Mouse (Mus musculus) hindbrain, postnatal 0 days (tissue): ENCODE results near the gene Bbs9. TPM values are rescaled to one million over a fixed set of nuclear protein-coding genes. Genes with fewer than 3 reads are reported as not detected.

Experiments
- ATAC-seq: fragments of 200-750 bp; cut with Nextera tagmentation; 2 replicates; pipeline ENCODE4 v1.8.0; 2017; ENCODE audit warnings: mild to moderate bottlenecking, moderate TSS enrichment, moderate library complexity
- DNase-seq: peaks from one replicate; pipeline ENCODE4 v3.0.0-alpha.2; 2015; ENCODE audit warnings: low spot score
- H3K27ac ChIP-seq: fragments of 300-500 bp; sonication (generic); 2 replicates; pipeline ENCODE4 v1.5.1; 2014; ENCODE audit warnings: mild to moderate bottlenecking
- H3K27me3 ChIP-seq: fragments of 300-500 bp; sonication (generic); 2 replicates; pipeline ENCODE4 v1.6.1; 2014; ENCODE audit warnings: low read length, mixed read lengths; ENCODE audit not compliant: insufficient read depth
- H3K36me3 ChIP-seq: fragments of 300-500 bp; sonication (generic); 2 replicates; pipeline ENCODE4 v1.6.1; 2014; ENCODE audit warnings: low read length, mixed read lengths; ENCODE audit not compliant: insufficient read depth
- H3K4me1 ChIP-seq: fragments of 300-500 bp; sonication (generic); 2 replicates; pipeline ENCODE4 v1.6.1; 2014; ENCODE audit warnings: antibody characterized with exemption, low read length, mixed read lengths; ENCODE audit not compliant: insufficient read depth
- H3K4me2 ChIP-seq: fragments of 300-500 bp; sonication (generic); 2 replicates; pipeline ENCODE4 v1.6.1; 2014; ENCODE audit warnings: low read depth, mild to moderate bottlenecking, low read length, moderate library complexity, mixed read lengths
- H3K4me3 ChIP-seq: fragments of 300-500 bp; sonication (generic); 2 replicates; pipeline ENCODE4 v1.5.1; 2014; ENCODE audit warnings: low read length
- H3K9ac ChIP-seq: fragments of 300-500 bp; sonication (generic); replicated peaks from 2 replicates; pipeline ENCODE4 v1.6.1; 2014; ENCODE audit warnings: mild to moderate bottlenecking, low read length, moderate library complexity, mixed read lengths
- H3K9me3 ChIP-seq: fragments of 300-500 bp; sonication (generic); 2 replicates; pipeline ENCODE4 v1.6.1; 2016; ENCODE audit warnings: low read length, mixed read lengths
- CTCF ChIP-seq: IDR thresholded peaks from 2 replicates; pipeline ENCODE4 v1.5.1; 2016; ENCODE audit warnings: antibody characterized with exemption, control low read depth, low read depth
- WGBS: fragments of 180-500 bp; shearing (Covaris S2); extraction: QIAGEN DNeasy Blood & Tissue Kit; methylation state at CpG from one replicate; pipeline ENCODE4 v1.1.7; 2014; 5-methylcytosine and 5-hydroxymethylcytosine counted together
- polyA plus RNA-seq: library from polyadenylated mRNA; unstranded; fragments of >200 nt; fragmentation: Nextera tagmentation; extraction: Ambion mirVana; gene quantifications from 2 replicates; pipeline ENCODE4 v1.2.1, GENCODE M21; 2015
- total RNA-seq: library from RNA; depleted of rRNA; stranded (reverse); fragments of >200 nt; gene quantifications from 2 replicates; pipeline ENCODE4 v1.2.3, GENCODE M21; 2014

Bbs9 gene
- total and polyA plus RNA-seq, 2 experiments from 2014 or later = 15.2 to 27.5 TPM

DNA sequence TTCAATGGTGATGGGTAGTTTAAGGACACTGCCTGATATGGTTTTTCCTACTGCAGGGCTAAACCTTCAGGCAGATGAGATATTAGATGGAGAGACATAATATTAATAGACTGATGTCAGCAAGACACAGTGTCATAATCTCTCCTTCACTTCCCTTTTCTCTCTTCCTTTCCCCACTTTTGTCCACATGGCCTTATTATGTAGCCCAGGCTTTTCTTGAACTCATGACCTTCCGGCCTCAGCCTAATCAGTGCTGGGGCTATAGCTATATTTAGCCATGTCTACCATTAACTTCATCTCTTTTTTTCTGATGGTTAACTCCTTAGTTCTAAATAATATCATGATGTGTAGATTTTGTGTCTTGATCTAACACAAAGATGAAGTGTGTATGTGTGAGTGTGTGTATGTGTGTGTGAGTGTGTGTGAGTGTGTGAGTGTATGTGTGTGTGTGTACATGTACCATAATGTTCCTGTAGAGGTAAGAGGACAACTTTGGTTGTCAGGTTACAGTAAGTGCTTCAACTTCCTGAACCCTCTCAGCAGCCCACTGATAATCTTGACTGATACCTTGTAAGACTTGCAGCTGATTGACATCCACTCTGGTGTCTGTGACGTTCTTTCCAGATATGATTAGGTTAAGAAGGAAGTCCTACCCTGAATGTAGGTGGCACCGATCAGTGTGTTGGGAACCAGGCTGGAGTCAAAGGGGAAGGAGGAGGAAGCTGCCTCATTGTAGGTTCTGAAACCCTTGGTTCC, 55.4 kb downstream of the Bbs9 start:
- H3K4me1 ChIP-seq = no peaks in the 10 kb centered on the region

GRCm38 (mm10) chr9:22532112-22532511, 56.6 kb downstream of the Bbs9 start:
- Histone ChIP-seq H3K4me3 (no peak overlapping the region), H3K36me3 (no peaks in the 10 kb centered on the region), H3K27me3 (no peaks in the 10 kb centered on the region), H3K9ac (no peak overlapping the region), H3K4me1 (no peaks in the 10 kb centered on the region), H3K27ac (no peak overlapping the region), H3K4me2 (no peak overlapping the region), H3K9me3 (no peaks in the 10 kb centered on the region)
- TF ChIP-seq CTCF = no peak
- 78% methylated on average over 5 of the region's 5 CpGs for WGBS
- ATAC-seq = no peak
- DNase-seq = no peak

More for the DNA sequence above, 55.4 kb downstream of the Bbs9 start:
- H3K9me3 ChIP-seq = no peaks in the 10 kb centered on the region
- no peak overlapping the region for H3K9ac ChIP-seq
- ATAC-seq = no peak
- H3K4me2 ChIP-seq = no peak overlapping the region
- no peak for TF ChIP-seq CTCF
- no peaks in the 10 kb centered on the region for H3K27me3 ChIP-seq
- DNase-seq = no peak
- 90% methylated on average over 3 of the region's 3 CpGs for WGBS
- H3K4me3 ChIP-seq = no peak overlapping the region
- no peak overlapping the region for H3K27ac ChIP-seq
- no peaks in the 10 kb centered on the region for H3K36me3 ChIP-seq

DNA sequence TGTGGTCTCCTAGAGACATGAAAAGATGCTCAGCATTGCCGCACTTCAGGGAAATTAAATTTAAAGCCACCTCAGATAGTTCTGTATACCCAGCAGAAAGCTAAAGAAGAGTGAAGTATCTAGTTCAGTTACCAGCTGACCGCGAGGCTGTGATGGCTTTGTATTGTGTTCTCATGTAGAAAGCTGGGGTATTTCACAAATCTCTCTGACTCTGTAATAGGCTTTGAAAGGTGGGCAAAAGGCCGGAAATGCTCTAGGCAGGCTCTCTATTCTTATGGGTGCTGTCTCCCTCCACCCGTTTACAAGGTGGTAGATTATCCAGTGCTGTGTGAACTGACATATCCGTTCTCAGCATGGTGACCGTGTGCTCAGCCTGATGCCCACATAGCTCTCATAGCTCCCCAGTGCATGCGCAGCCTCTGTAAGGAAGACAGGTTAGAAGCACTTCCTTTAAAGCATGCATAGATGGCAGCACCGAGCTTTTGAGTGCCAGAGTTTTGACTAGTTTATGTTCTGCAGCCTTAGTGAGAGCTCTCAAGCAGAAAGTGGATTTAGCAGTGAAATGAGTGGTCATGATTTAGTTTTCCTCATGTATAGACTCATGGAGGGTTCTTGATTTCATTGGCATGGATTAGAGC, 57.4 kb downstream of the Bbs9 start:
- Histone ChIP-seq H3K4me2 (no peak overlapping the region), H3K27me3 (no peaks in the 10 kb centered on the region), H3K4me1 (no peaks in the 10 kb centered on the region), H3K9me3 (no peaks in the 10 kb centered on the region), H3K9ac (no peak overlapping the region), H3K27ac (no peak overlapping the region), H3K4me3 (no peak overlapping the region), H3K36me3 (no peaks in the 10 kb centered on the region)
- TF ChIP-seq CTCF = peak; percentile 83
- DNase-seq = peak; percentile 82
- 46% methylated on average over 9 of the region's 9 CpGs for WGBS
- ATAC-seq = peak; percentile 88

GRCm38 (mm10) chr9:22537767-22538373, 62.4 kb downstream of the Bbs9 start:
- TF ChIP-seq CTCF = no peak
- no peaks in the 10 kb centered on the region for H3K36me3 ChIP-seq
- no peaks in the 10 kb centered on the region for H3K9me3 ChIP-seq
- WGBS = 92% methylated on average over 11 of the region's 11 CpGs
- no peaks in the 10 kb centered on the region for H3K4me1 ChIP-seq
- H3K27ac ChIP-seq = no peak overlapping the region
- no peak overlapping the region for H3K9ac ChIP-seq
- H3K4me3 ChIP-seq = no peak overlapping the region
- DNase-seq (no peak), ATAC-seq (no peak)
- H3K27me3 ChIP-seq = no peaks in the 10 kb centered on the region
- H3K4me2 ChIP-seq = no peak overlapping the region

DNA sequence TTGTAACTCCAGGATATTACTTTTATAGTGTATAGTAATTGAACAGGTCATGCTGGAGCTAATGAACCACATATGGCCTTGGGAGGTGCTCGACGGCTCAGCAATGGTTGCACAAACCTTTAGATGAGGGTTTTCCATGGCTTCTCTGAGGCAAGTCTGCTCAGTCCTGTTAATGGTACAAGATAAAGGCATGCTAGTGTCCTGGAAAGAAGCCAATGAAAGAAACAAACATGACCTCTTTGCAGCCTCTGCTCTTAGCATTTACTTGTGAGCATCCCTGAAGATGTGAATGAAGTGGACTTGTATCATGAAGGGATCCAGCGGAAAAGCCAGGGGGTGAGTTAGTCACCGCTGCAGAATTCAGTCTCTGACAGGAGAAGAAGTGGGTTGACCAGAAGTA, 64.0 kb downstream of the Bbs9 start:
- Histone ChIP-seq H3K4me3 (no peak overlapping the region), H3K9me3 (no peaks in the 10 kb centered on the region), H3K36me3 (no peaks in the 10 kb centered on the region), H3K4me2 (no peak overlapping the region), H3K27ac (no peak overlapping the region), H3K4me1 (no peaks in the 10 kb centered on the region), H3K27me3 (no peaks in the 10 kb centered on the region), H3K9ac (no peak overlapping the region)
- TF ChIP-seq CTCF = no peak
- WGBS = 86% methylated on average over 4 of the region's 4 CpGs
- DNase-seq (no peak), ATAC-seq (no peak)

DNA sequence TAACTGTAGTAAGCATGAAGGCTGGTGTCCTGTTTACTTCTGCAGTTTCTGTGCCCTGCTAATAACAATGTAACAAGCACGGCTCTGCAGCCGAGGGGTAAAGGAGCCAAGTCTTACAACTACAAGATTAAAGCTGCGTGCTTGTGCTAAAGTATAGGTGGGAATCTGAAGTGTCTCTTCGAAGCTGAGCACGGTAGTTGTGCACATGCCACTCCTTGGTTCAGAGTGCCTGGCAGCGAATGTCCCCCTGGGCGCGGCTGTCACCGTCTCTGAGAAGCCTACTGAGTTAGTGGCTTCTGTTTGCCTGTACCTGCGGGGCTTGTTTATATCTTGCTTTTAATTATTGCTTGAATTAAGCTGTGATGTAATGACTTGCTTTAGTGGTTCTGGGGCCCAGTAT, 65.6 kb downstream of the Bbs9 start:
- Histone ChIP-seq H3K4me3 (no peak overlapping the region), H3K9me3 (no peaks in the 10 kb centered on the region), H3K9ac (no peak overlapping the region), H3K27me3 (no peaks in the 10 kb centered on the region), H3K36me3 (no peaks in the 10 kb centered on the region), H3K4me1 (no peaks in the 10 kb centered on the region), H3K4me2 (no peak overlapping the region), H3K27ac (no peak overlapping the region)
- no peak for TF ChIP-seq CTCF
- 79% methylated on average over 10 of the region's 10 CpGs for WGBS
- DNase-seq (no peak), ATAC-seq (no peak)
